Mouse (Mus musculus) limb, embryonic 11.5 days (tissue): ENCODE results near the gene Hp1bp3. TPM values are rescaled to one million over a fixed set of nuclear protein-coding genes. Genes with fewer than 3 reads are reported as not detected.

Experiments used
- ATAC-seq: fragments of 200-750 bp; cut with Nextera tagmentation; 2 replicates; pipeline ENCODE4 v1.8.0; 2017; ENCODE audit warnings: low read depth; ENCODE audit not compliant: insufficient number of reproducible peaks, low FRiP score, low TSS enrichment
- DNase-seq: peaks from one replicate; pipeline ENCODE4 v3.0.0-alpha.2; 2015; ENCODE audit warnings: low spot score
- H3K27ac ChIP-seq: fragments of 300-500 bp; sonication (generic); replicated peaks from 2 replicates; pipeline ENCODE4 v1.5.1; 2014; ENCODE audit warnings: low read depth, mild to moderate bottlenecking, low read length
- H3K27me3 ChIP-seq: fragments of 300-500 bp; sonication (generic); 2 replicates; pipeline ENCODE4 v1.6.1; 2014; ENCODE audit warnings: mild to moderate bottlenecking, low read length, mixed read lengths; ENCODE audit not compliant: control insufficient read depth, insufficient read depth
- H3K36me3 ChIP-seq: fragments of 300-500 bp; sonication (generic); 2 replicates; pipeline ENCODE4 v1.6.1; 2014; ENCODE audit warnings: mild to moderate bottlenecking, low read length, moderate library complexity, mixed read lengths; ENCODE audit not compliant: control insufficient read depth, insufficient read depth
- H3K4me1 ChIP-seq: fragments of 300-500 bp; sonication (generic); 2 replicates; pipeline ENCODE4 v1.6.1; 2014; ENCODE audit warnings: low read length, mixed read lengths; ENCODE audit not compliant: control insufficient read depth, insufficient read depth
- H3K4me2 ChIP-seq: fragments of 300-500 bp; sonication (generic); 2 replicates; pipeline ENCODE4 v1.6.1; 2014; ENCODE audit warnings: low read depth, mild to moderate bottlenecking, moderate library complexity; ENCODE audit not compliant: severe bottlenecking
- H3K4me3 ChIP-seq: fragments of 300-500 bp; sonication (generic); 2 replicates; pipeline ENCODE4 v1.5.1; 2014; ENCODE audit warnings: low read depth, low read length
- H3K9ac ChIP-seq: fragments of 300-500 bp; sonication (generic); 2 replicates; pipeline ENCODE4 v1.6.1; 2014; ENCODE audit warnings: mild to moderate bottlenecking, low read length
- H3K9me3 ChIP-seq: fragments of 300-500 bp; sonication (generic); 2 replicates; pipeline ENCODE4 v1.6.1; 2016; ENCODE audit warnings: low read length; ENCODE audit not compliant: control insufficient read depth
- WGBS: fragments of 180-500 bp; shearing (Covaris S2); extraction: QIAGEN DNeasy Blood & Tissue Kit; methylation state at CpG from one replicate; pipeline ENCODE4 v1.1.7; 2014; 5-methylcytosine and 5-hydroxymethylcytosine counted together
- polyA plus RNA-seq: library from polyadenylated mRNA; unstranded; fragments of >200 nt; fragmentation: Nextera tagmentation; extraction: Ambion mirVana; gene quantifications from 2 replicates; pipeline ENCODE4 v1.2.1, GENCODE M21; 2014

The Hp1bp3 gene
- polyA plus RNA-seq, 1 experiment from 2014 or later, result 189 TPM

DNA sequence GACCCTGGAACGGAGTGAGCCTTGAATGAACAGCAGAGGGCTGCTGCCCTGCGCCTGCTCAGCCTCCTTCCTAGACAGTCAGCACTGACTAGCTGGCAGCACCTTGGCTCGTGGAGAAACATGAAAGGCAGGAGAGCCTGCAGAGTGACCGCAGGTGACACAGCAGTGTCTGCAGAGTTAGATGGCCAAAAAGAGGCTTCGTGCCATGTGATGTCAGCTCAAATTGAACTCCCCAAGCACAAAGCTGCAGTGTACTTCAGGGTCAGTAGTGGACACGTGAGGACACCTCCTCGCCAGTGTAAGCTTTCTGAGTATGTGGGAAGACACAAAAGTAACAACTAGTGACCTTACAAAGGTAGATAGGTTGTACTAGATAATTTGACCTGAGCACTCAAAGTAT, 30.1 kb upstream of the Hp1bp3 start:
- H3K9me3 ChIP-seq, result no peaks in the 10 kb centered on the region
- WGBS, result 88% methylated on average over 7 of the region's 7 CpGs
- no peak overlapping the region for H3K9ac ChIP-seq
- ATAC-seq (no peak), DNase-seq (no peak)
- no peaks in the 10 kb centered on the region for H3K27me3 ChIP-seq
- peaks cover 29% of the 10 kb centered on the region for H3K36me3 ChIP-seq
- H3K4me1 ChIP-seq, result no peaks in the 10 kb centered on the region
- H3K4me3 ChIP-seq, result no peak overlapping the region
- no peak overlapping the region for H3K4me2 ChIP-seq
- no peak overlapping the region for H3K27ac ChIP-seq

DNA sequence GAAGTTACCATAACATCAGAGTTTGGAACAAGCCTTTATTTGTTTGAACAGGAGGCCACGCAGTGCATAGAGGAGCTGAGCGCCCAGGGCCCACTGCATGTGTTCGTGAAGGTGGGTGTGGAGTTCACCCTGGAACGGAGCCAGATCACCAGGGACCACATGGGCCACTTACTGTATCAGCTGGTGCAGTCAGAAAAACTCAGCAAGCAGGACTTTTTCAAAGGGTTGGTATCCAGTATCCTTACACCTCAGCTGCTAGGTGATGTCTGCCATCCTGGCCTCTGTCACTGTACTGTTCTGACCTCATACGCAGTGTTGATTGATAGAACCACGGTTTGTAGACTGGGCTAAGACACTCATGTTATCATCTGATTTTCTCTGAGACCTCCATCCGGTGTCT, 28.1 kb upstream of the Hp1bp3 start:
- H3K9me3 ChIP-seq, result no peaks in the 10 kb centered on the region
- DNase-seq (no peak), ATAC-seq (no peak)
- peaks cover 30% of the 10 kb centered on the region for H3K36me3 ChIP-seq
- no peaks in the 10 kb centered on the region for H3K27me3 ChIP-seq
- H3K4me2 ChIP-seq, result no peak overlapping the region
- WGBS, result 94% methylated on average over 7 of the region's 7 CpGs
- H3K4me3 ChIP-seq, result no peak overlapping the region
- H3K27ac ChIP-seq, result no peak overlapping the region
- H3K9ac ChIP-seq, result no peak overlapping the region
- H3K4me1 ChIP-seq, result no peaks in the 10 kb centered on the region

DNA sequence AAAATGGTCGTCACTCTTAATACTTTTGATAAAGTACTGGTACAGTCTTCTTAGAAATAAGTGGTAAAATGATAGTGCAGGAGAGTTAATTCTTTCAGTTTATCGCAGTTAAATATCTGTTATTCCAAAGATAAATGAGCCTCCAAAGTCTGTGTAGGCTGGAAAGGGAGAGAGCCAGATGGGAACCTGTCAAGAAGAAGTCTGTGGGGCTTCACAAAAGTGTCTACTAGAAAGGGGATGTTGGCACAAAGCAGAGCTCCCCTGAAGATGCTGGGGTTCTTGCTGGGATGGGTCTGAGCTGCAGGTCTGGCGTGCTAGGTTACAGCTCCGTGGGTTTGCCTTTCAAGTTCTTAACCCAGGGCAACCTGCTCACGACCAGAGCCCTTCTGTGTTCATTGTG, 23.5 kb upstream of the Hp1bp3 start:
- no peaks in the 10 kb centered on the region for H3K4me1 ChIP-seq
- ATAC-seq, result no peak
- no peak overlapping the region for H3K4me3 ChIP-seq

DNA sequence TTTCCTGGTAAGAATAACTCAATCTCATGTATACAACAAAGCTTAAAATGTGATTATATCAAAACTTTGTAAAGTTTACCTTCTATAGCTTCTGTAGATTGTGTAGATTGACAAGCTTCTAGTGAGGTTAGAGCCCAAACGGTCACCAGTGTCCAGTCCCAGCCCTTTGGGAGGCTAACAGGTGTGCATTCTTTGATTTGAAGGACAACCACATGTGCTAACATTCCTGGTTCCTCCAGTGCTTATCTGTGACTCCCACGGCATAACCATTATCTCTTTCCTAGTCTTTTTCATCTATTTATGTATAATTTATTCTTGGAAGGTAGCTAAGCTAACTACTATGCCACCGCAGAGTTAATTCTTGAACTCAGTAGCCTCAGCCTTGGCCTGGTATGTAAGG, 15.3 kb upstream of the Hp1bp3 start:
- Histone ChIP-seq H3K27ac (no peak overlapping the region), H3K4me2 (no peak overlapping the region), H3K4me1 (no peaks in the 10 kb centered on the region), H3K36me3 (peaks cover 33% of the 10 kb centered on the region; the same call in 1 of the 2 replicates), H3K9ac (no peak overlapping the region), H3K9me3 (no peaks in the 10 kb centered on the region), H3K4me3 (no peak overlapping the region), H3K27me3 (no peaks in the 10 kb centered on the region)
- WGBS, result 87% methylated on average over 3 of the region's 3 CpGs
- DNase-seq, result no peak
- no peak for ATAC-seq

More for the DNA sequence above, 23.5 kb upstream of the Hp1bp3 start:
- peaks cover 33% of the 10 kb centered on the region for H3K36me3 ChIP-seq
- no peak overlapping the region for H3K27ac ChIP-seq
- WGBS, result 89% methylated on average over 5 of the region's 5 CpGs
- H3K9ac ChIP-seq, result no peak overlapping the region
- H3K27me3 ChIP-seq, result no peaks in the 10 kb centered on the region
- no peak for DNase-seq
- H3K9me3 ChIP-seq, result no peaks in the 10 kb centered on the region
- H3K4me2 ChIP-seq, result no peak overlapping the region

DNA sequence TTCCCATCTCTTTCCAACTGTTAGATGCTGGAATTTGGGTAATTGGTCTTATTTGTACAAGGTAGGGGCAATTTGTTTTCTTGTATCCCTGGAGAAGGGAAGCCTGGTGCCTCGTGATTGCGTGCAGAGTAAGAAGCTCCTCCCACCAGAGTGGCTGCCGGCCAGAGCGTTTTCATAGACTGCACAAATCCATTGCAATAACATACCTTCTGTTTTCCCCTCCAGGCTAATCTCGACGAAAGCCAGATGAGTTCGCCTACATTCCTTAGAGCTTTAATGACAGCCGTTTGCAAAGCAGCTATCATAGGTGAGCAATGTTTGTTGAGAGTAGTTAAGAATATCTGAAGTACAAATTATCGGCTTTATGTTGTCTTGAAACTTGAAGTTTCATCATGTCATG, 14.4 kb upstream of the Hp1bp3 start:
- H3K36me3 ChIP-seq, result peaks cover 27% of the 10 kb centered on the region; the same call in 1 of the 2 replicates
- H3K4me3 ChIP-seq, result no peak overlapping the region
- no peaks in the 10 kb centered on the region for H3K9me3 ChIP-seq
- DNase-seq, result no peak
- WGBS, result 79% methylated on average over 9 of the region's 9 CpGs
- no peak for ATAC-seq
- H3K27me3 ChIP-seq, result no peaks in the 10 kb centered on the region
- H3K27ac ChIP-seq, result no peak overlapping the region
- no peak overlapping the region for H3K4me2 ChIP-seq
- H3K4me1 ChIP-seq, result no peaks in the 10 kb centered on the region
- H3K9ac ChIP-seq, result no peak overlapping the region

DNA sequence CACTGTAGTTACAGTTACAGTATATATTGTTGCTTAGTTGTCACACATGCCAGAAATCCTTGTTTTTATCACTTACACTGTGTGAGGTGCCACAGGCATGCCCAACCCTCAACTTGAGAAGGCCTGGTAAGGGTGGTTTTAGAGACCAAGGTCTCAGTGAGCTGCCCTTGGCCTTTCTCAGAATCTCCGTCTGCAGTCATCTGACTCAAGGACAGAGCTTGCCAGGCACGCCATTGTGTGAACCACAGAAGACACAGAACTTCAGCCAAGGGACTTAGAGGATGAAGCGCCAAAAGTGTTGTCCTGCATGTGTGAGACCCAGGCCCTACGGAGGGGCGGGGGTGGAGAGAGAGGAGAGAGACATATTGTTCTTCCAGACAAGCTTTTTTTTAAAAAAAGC, 6.0 kb upstream of the Hp1bp3 start:
- 91% methylated on average over 5 of the region's 5 CpGs for WGBS
- Histone ChIP-seq H3K36me3 (peaks cover 5% of the 10 kb centered on the region; the same call in 1 of the 2 replicates), H3K4me2 (no peak overlapping the region), H3K27me3 (no peaks in the 10 kb centered on the region), H3K4me1 (no peaks in the 10 kb centered on the region), H3K4me3 (no peak overlapping the region), H3K27ac (no peak overlapping the region), H3K9ac (no peak overlapping the region), H3K9me3 (no peaks in the 10 kb centered on the region)
- no peak for ATAC-seq
- no peak for DNase-seq

DNA sequence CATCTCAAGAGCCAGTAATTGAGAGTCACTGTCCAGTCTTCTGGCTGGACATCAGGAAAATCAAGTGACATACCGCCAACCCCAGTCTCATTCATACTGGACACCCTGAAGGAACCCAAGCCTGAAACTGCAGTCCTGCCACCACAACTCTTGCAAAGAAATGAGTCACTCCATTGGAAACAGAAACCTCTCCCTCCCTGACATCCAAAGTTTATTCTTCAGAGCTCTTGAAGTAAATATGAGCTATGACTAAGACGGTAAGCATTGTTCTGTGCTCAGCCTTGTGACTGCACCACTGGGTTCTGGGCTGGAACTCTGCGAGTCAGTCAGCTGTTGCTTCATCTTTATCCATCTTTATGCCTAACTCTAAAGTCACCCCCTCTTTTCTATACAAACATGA, 2.2 kb upstream of the Hp1bp3 start:
- no peak overlapping the region for H3K4me2 ChIP-seq
- DNase-seq (no peak), ATAC-seq (no peak)
- H3K36me3 ChIP-seq, result peaks cover 5% of the 10 kb centered on the region; the same call in 1 of the 2 replicates
- peaks cover 7% of the 10 kb centered on the region for H3K4me1 ChIP-seq
- H3K9ac ChIP-seq, result no peak overlapping the region
- no peak overlapping the region for H3K4me3 ChIP-seq
- H3K9me3 ChIP-seq, result no peaks in the 10 kb centered on the region
- H3K27me3 ChIP-seq, result no peaks in the 10 kb centered on the region
- 85% methylated on average over 3 of the region's 3 CpGs for WGBS
- no peak overlapping the region for H3K27ac ChIP-seq

DNA sequence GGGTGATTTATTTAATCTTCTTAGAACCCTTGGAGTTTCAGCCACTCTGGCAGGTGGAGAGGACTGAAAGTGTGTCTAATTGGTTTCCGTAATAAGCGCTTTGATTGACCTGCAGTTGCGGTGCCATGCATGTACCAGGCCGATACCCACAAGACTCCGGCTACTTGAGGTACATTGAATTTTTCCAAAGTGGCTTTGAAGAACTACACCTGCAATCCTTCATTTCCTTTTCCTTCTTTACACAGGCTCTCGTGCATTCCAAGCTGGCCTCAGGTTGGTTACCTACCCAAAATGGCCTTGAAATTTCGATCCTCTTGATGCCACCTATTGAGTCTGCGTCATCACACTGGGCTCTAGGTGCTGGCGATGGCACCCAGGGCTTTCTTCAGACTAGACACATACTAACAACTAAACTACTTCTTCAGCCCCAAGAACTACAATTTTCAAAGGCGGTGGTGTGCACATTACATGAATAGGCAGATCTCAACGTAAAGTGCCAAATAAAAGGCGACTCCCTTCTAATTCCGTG, 361 bp upstream of the Hp1bp3 start:
- no peaks in the 10 kb centered on the region for H3K27me3 ChIP-seq
- no peaks in the 10 kb centered on the region for H3K9me3 ChIP-seq
- 50% methylated on average over 13 of the region's 13 CpGs for WGBS
- H3K4me1 ChIP-seq, result peaks cover 7% of the 10 kb centered on the region
- peak overlapping the region; percentile 79 for H3K4me2 ChIP-seq
- peak overlapping the region; percentile 97 for H3K9ac ChIP-seq
- no peaks in the 10 kb centered on the region for H3K36me3 ChIP-seq
- DNase-seq (no peak), ATAC-seq (no peak)
- peak overlapping the region; percentile 94 for H3K4me3 ChIP-seq
- H3K27ac ChIP-seq, result peak overlapping the region; percentile 97

DNA sequence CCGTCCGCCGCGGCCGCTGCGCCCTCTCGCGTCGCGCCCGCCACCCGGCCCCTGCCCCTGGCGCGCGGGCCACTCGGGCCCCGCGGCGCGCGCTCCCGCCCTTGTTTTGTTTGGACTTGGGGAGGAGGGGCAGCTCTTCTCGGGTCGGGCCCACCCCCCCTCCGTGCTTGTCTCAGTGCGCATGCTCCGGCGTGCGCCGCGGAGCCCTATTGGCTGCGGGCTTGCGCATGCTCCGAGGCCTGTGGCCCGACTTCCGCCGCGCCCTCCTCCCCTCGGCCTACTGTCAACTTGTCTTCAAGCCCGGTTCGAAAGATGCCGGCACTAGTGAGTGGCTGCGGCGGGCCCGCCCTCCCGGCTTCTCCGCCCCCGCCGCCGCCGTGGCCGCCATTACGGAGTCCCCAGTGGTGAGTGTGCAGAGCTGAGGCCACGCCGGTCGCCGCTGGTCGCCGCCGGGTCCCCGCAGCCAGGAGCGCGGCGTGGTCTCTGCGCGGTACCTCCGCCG, 846 bp downstream of the Hp1bp3 start:
- peak overlapping the region; percentile 84 for H3K4me2 ChIP-seq
- no peaks in the 10 kb centered on the region for H3K9me3 ChIP-seq
- H3K4me3 ChIP-seq, result peak overlapping the region; percentile 94
- DNase-seq (peak; percentile 99), ATAC-seq (peak; percentile 93)
- no peaks in the 10 kb centered on the region for H3K36me3 ChIP-seq
- H3K4me1 ChIP-seq, result peaks cover 7% of the 10 kb centered on the region
- no peaks in the 10 kb centered on the region for H3K27me3 ChIP-seq
- peak overlapping the region; percentile 97 for H3K27ac ChIP-seq
- WGBS, result under 1% methylated on average over 58 of the region's 68 CpGs
- peak overlapping the region; percentile 97 for H3K9ac ChIP-seq
